Mouse (Mus musculus): ENCODE measurements around the gene Ube2d2b.

The Ube2d2b gene

DNA sequence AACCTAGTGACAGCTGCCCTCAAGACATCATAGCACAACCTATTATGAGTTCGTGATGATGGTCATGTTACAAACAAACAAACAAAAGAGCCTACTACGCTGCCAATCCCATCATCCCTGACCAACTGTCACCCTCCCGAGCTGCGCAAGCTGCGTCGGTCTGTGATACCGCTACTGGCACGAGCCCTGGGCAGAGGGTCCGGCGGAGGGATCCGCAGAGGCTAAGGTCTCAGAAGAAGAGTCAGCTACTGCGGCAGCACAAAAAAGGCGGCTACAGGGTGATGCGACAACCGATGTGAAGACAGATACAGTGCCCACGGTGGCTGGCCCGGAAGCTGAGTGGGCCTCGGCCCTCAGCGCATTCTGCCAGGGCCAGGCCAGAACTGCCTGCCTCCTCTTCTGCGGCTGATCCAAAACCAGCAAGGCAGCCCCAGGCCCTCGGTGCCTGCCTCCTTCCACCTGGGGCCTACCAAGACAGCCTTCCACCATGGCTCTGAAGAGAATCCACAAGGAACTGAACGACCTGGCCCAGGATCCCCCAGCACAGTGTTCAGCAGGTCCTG lies at the start of gene Ube2d2b:
Gene Ube2d2b, plus strand, starts transcription at position 102 of the 563 bp plus-strand sequence.
- DNase-seq (ENCODE audit: low spot score): no peak

GRCm38 (mm10) chr5:107782360-107782759 lies 47.5 kb upstream of the Ube2d2b start:
- DNase-seq (ENCODE audit: low spot score): no peak

- DNase-seq (ENCODE audit: low spot score): no peak
Measured at GRCm38 (mm10) chr5:107787682-107788443, 42.0 kb upstream of the Ube2d2b start.

GRCm38 (mm10) chr5:107789492-107789891 lies 40.4 kb upstream of the Ube2d2b start:
- no peak for DNase-seq (ENCODE audit: low spot score)

DNA sequence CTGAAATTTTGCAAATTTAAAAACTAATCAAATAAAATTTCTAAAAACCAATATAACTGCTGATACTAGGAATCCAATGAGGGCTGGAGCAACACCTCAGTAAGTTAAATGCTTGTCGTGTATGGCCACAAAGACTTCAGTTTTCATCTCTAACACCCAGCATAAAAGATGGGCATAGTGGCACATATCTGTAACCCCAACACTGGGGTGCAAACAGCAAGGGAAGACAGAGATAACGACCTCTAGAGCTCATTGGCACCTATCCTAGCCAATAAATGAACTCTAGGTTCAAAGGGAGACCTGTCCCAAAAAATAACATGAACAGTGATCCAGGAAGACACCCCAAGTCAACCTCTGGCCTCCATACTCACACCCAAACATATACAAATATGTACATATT lies 37.9 kb upstream of the Ube2d2b start:
- no peak for DNase-seq (ENCODE audit: low spot score)

- DNase-seq (ENCODE audit: low spot score): no peak
Measured at GRCm38 (mm10) chr5:107792516-107792915, 37.4 kb upstream of the Ube2d2b start.

GRCm38 (mm10) chr5:107793258-107793657 lies 36.6 kb upstream of the Ube2d2b start:
- no peak for DNase-seq (ENCODE audit: low spot score)

DNA sequence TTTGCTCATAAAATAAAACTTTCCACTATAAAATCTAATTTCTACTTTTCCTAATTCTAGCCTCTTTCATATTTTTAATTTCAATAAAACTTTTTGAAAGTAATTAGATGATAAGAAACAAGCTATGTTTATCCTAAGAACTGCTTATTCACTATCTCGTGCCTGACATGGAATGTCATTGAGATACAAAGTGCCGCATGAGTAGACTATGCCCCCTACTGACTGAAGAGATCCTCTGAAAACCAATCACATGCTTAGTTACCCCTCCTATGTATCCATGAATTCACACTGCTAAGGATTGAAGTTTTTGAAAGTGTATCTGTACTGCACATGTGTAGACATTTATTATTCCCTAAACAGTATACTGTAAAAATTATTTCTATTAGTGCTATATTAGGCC lies 36.0 kb upstream of the Ube2d2b start:
- DNase-seq (ENCODE audit: low spot score): no peak

- DNase-seq (ENCODE audit: low spot score): no peak
Measured at GRCm38 (mm10) chr5:107798290-107798689, 31.6 kb upstream of the Ube2d2b start.

DNA sequence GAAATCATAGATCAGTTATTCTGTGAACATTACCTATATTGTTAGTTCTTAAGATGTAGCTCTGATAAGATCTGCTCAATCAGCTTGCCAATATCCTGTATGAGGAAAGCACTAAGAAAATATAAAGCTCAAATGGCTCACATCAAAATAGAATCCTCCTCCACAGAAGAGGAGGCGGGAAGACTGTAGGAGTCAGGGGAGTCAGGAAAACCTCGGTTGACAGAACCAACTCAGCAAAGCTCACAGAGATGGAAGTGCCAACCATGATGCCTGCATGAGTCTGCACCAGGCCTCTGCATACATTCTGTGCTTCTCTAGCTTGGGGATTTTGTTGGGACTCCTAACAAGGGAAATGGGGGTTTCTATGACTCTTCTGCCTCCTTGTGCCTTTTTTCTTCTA lies 28.7 kb upstream of the Ube2d2b start:
- DNase-seq (ENCODE audit: low spot score): no peak

GRCm38 (mm10) chr5:107802621-107803020 lies 27.3 kb upstream of the Ube2d2b start:
- no peak for DNase-seq (ENCODE audit: low spot score)

DNA sequence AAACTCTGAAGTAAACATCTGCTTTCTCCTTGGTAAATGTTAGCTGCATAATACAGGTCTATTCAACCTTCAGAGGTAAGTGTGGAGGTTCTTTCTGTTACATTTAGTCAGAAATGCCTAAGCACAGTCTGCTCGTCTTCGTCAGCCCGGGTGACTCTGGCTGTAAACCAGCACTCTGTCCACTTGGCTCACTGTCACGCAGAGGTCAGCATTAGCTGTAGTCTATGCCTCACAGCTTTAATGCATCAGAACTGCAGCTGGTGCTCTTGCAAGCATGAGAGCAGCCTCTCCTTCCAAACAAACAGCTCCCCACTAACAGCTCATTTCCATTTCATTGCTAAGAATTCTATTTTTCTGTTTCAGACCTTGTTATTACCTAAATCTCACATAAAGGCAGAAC lies 22.4 kb upstream of the Ube2d2b start:
- DNase-seq (ENCODE audit: low spot score): no peak

DNA sequence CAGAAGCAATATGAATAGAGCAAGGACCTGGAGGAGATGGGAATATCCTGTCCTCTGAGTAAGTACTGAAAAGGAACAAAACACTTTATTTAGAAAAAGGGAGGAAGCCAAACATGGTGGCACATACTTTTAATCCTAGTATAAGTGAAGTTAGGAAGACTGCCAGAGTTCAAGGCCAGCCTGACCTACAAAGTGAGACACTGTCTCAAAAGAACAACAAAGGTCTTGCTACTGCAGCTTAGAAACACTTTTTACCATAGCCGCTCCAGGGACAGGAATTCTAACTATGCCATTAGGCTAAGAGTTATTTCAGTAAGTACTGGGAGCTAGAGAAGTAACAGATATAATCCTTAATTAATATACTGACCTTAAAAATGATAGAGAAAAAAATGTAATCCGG lies 15.2 kb upstream of the Ube2d2b start:
- DNase-seq (ENCODE audit: low spot score): no peak

- no peak for DNase-seq (ENCODE audit: low spot score)
Measured at GRCm38 (mm10) chr5:107822521-107822920, 7.4 kb upstream of the Ube2d2b start.

GRCm38 (mm10) chr5:107831351-107831750 lies 1.5 kb downstream of the Ube2d2b start:
- DNase-seq (ENCODE audit: low spot score): no peak

DNA sequence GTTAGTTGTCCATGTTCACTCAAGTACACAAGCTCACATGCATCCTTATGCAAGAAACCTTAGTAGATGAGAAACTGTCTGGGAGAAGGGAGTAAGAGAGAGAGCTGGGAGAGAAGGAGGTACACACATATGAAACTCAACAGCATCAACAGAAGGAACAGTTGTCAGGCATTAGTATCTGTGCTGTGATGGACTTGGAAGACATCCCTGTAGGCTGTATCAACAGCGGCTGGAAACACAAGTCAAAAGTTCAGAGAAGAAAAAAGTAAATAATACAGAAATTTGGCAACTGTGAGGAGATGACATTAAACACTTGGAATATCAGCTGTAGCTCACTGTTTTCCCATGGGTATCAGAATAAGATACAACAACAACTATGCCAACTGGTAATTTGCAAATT lies 4.4 kb downstream of the Ube2d2b start:
- DNase-seq (ENCODE audit: low spot score): no peak

- no peak for DNase-seq (ENCODE audit: low spot score)
Measured at GRCm38 (mm10) chr5:107838891-107839644, 9.2 kb downstream of the Ube2d2b start.

- DNase-seq (ENCODE audit: low spot score): no peak
Measured at GRCm38 (mm10) chr5:107840549-107841238, 10.8 kb downstream of the Ube2d2b start.

DNA sequence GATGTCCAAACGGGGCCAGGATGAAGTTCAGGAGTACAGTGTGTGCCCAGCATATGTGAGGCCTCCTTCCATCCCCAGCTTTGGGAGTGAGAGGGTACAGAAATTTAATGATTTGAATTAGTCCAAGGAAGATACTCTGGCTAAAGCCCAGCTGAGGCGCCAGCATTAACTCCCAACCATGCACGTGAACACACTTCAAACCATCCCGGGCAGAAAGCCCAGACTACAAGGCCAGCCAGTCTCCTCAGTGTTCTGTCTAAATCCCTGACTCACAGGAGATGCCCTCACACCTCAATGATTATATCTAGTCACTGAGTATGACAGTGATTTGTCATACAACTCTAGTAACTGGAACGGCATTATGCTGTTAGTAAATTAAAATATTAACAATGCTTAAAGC lies 17.4 kb downstream of the Ube2d2b start:
- no peak for DNase-seq (ENCODE audit: low spot score)

- no peak for DNase-seq (ENCODE audit: low spot score)
Measured at GRCm38 (mm10) chr5:107847817-107848216, 17.9 kb downstream of the Ube2d2b start.

- DNase-seq (ENCODE audit: low spot score): no peak
Measured at GRCm38 (mm10) chr5:107848964-107849363, 19.1 kb downstream of the Ube2d2b start.

- DNase-seq (ENCODE audit: low spot score): no peak
Measured at GRCm38 (mm10) chr5:107853807-107854206, 23.9 kb downstream of the Ube2d2b start.

DNA sequence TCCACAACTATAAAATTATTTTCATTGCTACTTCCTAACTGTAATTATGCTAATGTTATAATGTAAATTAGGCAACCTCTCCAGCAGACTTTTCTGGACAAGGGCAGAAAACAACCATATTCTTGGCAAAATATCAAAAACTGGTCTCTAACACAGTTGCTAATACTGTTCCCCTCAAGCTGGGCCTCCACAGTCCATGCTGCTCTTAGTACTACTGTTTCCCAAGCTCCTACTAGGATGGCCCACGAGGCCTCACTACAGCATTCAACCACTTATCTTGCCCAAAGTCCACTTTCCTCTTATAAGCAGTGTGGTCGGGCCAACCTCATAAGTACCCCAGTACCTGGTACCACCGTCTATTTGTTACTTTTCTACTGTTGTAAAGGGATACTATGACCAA lies 24.7 kb downstream of the Ube2d2b start:
- no peak for DNase-seq (ENCODE audit: low spot score)
